Mouse (Mus musculus): ENCODE data around the gene Atp1a3.

DNA sequence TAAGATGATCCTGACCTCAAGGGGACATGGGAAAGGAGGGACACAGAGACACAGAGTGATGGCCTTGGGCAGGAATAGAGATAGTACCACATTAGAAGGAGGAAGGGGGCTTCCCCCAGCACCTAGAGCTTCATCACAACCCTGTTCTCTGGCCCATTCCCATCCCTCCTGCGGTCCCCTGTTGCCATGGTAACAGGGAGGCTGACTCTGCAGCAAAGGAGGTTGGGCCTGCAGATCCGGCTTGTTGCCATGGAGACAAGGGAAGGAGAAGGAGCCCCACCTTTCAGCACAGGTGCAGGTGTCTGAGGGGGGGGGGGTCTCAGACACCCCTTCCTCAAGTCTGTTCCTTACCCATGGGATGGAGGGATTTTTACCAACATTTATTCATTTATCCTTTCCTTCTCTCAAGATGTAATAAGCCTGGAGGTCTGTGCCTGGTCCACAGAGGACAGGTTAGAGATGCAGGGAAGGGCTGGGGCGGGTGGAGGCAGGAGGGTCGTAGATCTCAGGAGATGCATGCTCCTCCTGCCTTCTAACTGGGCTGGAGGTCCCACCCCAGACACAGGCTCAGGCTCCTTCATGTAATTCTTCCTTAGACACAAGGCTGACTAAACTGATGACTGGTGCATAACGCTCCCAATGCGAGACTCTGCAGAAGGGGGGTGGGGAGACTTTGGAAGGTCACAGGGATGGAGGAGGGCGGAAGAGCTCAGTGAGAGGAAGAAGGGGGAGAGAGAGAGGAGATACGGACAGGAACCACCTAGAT lies 2.0 kb upstream of the Atp1a3 start:
- TF ChIP-seq CTCF (IDR thresholded peaks at IDR 0.05) (no peak), POLR2A (IDR thresholded peaks at IDR 0.05; ENCODE audit: insufficient read depth, low read depth, low read length) (no peak)

Measured in heart, adult 2 months (tissue).